Mouse (Mus musculus) T-helper 17 cell (primary cell): ENCODE data around the gene Ucn3.

Experiments
- in situ Hi-C, 2 experiments: fragments of 300-600 bp; cut with MboI, MseI; formaldehyde crosslinking; loops; 1 replicate in 1 of 2; 2 replicates in 1 of 2; pipeline ENCODE4 v1.15.1; 2025; ENCODE audit warnings: high pct_unique_total_duplicates in 2 of 2

The Ucn3 gene

DNA sequence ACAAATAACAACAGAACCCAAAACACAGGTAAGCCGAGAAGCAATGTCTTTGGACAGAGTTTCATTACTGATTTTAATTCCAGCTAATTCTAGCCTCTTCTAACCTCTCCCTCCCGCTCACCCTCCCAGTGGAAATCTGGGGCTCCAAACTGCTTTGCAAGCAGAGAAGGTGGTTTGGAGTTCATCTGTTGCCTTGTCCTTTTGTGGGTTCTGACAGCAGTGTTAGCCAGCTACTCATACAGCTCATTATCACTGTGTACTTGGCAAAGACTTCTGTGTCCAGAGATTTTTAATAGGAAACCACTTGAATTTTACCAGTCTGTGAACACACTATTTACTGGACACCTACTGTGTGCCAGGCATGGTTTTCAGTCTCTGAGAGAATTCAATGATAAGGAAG, at the start of gene Ucn3:
Ucn3 (minus strand) TSS at position 101 of the 400 bp plus-strand sequence.
- in situ Hi-C loops, result no loop called here

DNA sequence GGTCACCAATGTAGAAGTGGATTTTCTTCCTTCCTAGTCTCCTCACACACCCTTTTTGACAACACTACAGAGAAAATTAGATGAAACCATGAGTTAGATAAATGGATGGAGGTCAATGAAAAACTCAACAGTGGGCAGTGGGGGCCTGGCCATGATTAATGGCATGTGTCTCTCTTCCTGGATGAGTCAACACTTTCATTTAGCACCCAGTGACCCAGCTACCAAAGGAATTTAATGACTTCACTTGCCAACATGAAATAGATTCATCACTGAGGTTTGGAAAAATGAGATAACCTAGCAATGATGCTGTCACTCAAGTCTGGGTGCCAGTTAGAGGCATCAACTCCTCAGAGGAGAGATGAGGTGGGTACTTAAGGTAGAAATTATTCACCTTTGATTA, 46.9 kb upstream of the Ucn3 start:
- in situ Hi-C loops, result no loop called here

DNA sequence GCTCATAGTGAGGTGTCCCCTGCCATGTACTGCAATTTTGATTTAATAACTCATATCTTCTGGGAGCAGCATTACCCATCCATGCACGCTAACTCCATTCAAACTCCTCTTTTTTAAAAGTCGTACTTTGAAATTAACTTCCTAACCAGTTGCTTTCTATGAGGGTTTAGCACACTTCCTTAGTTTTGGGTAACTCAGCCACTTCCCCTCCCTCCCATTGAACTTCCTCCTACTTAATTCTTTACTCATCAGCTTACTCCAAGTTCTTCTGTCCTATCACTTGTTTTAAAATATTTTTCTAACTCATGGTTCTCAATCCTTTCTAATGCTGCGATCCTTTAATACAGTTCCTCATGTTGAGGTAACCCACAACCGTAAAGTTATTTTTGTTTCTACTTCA, 23.7 kb upstream of the Ucn3 start:
- in situ Hi-C loops, result no loop called here

DNA sequence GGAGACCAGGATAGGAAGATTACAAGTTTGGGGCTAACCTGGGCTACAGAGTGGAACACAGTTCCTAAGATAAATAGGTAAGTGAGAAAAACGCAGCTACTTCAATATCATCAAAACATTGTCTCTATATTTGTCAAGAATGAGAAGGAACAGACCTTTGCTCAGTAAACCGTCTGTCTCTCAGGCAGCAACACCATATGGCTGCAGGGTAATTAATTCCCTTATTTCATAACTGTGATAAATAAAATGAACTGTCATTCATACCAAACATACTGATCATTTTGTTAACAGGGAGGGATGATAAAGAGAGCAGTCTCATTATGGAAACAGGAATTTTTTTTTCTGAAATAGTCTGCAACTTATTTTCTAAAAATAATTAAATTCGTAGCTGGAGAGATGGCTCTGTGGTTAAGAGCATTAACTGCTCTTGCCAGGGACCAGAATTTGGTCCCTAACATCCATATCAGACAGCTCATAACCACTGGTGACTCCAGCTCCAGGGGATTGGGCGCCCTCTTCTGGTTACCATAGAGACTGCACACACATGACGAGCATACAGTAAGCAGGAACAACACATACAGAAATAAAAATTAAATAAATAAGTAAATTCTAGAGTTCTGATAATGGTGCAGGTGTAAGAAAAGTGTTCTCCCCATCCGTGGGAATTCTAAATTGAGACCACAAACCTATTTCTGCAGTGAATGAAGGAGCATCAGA, 6.2 kb upstream of the Ucn3 start:
- in situ Hi-C loops, result no loop called here

DNA sequence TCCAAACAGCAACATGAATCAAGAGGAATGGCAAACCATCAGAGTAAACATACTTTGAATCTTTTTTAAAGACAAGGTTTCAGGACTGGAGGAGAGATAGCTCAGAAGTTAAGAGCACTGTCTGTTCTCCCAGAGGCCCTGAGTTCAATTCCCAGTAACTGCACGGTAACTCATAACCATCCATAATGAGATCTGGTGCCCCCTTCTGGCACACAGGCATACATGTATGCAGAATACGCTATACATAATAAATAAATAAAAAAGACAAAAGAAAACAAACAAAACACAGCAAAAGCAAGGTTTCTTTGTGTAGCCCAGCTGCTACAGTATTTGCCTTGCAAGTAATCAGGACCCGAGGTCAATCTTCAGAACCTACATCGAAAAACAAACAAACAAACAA, 4.3 kb upstream of the Ucn3 start:
- in situ Hi-C loops, result no loop called here

DNA sequence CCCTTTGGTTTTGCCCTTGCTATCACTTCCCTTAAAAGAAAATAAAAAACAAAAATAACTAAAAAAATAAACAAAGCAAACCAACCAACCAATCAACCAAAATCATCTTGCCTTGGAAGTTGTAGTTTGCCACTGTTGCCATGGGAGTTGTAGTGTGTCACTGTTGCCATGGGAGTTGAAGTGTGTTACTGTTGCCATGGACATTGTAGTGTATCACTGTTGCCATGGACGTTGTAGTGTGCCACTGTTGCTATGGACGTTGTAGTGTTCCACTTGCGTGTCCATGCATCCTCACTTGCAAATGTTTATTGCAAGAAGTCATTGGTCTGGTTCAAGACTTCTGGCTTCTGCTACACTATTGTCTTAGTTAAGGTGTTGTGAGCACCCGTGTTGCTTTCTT, 2.1 kb upstream of the Ucn3 start:
- in situ Hi-C loops, result no loop called here

DNA sequence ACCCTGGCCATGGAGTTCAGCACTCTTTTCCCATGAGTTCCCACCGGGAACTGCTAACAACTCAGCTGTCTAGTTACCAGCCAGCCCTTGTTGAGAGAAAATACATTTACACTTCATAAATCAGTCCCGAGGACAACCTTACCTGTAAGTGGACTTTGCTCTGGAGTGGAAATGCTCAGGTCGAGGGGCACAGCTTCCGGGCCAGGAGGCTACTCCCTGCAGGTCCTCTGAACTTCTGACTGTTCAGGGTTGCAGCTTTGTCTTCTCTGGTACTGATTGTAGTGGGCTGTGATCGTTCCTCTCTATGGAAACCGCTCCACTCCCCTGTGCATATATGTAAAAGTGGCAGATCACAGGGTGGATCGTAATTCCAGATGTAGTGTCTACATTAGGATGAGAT, 450 bp downstream of the Ucn3 start:
- in situ Hi-C loops, result no loop called here

DNA sequence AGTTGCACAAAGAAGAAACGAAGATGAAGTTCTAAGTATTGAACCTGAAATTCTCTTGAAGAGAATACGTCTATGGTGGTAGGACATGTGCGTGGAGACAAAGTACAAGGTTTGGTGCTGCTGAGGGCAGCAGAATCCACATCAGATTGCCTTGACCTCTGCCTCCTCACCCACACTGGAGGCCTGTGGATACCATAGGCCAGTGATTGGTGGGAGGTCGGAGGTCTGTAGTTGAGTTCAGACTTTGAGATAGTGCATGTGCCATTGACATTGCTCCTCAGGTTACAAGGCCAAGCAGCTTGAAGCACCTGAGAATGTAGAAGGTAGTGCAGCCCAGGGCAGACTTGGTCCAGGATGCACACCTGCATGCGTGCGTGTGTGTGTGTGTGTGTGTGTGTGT, 19.1 kb downstream of the Ucn3 start:
- in situ Hi-C loops, result no loop called here

DNA sequence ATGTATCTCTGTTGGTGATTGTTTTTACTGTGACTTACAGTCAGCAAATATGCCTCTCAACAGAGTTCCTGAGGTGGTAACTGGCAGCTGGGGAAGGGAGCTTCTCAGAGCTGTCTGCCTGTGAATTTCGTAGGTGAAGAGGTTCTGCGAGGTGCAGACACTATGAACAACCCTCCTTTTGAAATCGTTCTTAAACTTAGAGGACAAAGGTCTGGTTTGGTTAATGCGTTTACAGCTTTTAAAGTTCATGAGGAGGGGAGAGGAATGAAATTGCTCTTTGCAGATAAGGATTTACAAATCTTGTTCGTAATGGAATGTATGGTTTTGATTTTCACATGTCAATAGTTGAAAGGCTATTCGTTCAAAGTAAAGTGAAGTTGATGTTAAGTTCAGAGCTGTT, 19.5 kb downstream of the Ucn3 start:
- in situ Hi-C loops, result no loop called here

DNA sequence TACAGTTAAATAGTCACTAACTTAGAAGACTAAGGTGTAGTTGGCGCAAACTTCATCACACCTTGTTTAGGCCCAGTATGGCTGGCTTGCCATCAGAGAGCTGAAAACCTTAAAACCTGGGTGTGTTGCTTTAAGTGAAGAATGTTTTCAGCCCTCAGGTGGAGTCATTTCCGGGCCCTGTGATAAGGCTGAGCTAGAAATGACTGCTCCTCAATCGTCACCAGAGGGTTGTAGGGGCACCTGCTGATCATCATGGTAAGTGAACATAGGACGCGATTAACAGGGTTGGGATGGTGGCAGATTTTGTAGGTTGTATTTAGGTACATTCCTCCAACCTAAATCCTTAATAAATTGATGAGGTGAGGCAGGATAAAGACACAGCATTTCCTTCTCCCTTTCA, 20.7 kb downstream of the Ucn3 start:
- in situ Hi-C loops, result no loop called here

DNA sequence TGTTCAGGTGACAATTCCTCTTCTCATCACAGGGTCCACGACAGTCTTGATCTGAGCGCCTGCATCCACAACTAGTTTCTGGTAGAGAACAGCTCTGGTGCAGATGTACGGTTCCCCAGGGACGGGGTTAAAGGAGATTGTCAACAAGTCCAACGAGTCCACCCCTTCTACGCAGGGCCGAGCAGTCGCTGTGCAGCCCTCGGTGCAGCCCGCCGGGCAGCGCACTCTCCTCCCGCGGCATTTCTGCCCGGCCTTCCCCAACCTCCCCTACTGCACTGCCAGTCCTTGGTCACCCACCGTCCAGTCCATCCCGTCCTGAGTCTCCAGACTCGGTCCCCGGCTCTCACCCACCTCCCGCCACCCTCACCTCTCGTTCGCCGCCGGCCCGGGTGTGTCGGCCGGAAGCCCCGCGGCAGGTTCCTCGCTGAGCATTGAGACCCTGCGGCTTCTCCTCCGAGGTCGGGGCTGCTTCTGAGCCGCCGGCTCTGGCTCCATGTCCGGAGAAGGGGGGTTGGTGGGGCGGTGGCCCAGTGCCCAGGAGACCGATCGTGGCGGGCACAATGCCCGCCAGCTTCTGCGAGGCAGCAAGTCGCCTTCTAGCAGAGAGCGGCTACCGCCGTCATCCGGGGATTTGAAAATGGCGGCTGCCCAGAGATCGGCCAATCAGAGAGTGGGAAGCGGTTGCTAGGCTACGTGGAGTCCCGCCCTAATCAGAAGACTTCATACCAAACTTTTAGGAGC, 27.4 kb downstream of the Ucn3 start, which contains the start of the genes Net1 and Tubal3:
Net1 (minus strand) TSS at position 650 of the 741 bp plus-strand sequence.
Tubal3 (plus strand) TSS at position 704 of the 741 bp plus-strand sequence.
- in situ Hi-C loops, result loop anchor here in 1 of 2 experiments (10.0 kb wide), 1 partner anchor 513 kb away; no protein-coding TSS in a partner anchor

DNA sequence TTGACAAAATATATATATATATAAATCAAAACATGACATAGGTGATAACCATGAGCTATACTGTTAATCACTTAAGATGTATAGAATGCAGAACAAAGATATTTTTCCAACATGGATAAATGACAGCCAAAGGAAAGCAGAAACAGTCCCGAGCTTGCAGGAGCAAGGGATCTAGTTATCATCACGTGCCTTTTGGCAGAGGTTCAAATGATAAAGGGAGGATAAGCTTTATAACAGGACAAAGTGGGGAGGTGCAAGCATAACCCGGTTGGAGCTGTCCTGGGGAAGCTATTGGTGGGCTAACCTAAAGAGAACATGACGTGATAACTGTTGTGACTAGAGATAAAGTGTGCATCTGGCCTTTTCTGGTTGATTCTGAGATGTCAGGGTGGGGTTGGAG, 31.6 kb downstream of the Ucn3 start:
- in situ Hi-C loops, result loop anchor here in 1 of 2 experiments (10.0 kb wide), 1 partner anchor 509 kb away; no protein-coding TSS in a partner anchor

DNA sequence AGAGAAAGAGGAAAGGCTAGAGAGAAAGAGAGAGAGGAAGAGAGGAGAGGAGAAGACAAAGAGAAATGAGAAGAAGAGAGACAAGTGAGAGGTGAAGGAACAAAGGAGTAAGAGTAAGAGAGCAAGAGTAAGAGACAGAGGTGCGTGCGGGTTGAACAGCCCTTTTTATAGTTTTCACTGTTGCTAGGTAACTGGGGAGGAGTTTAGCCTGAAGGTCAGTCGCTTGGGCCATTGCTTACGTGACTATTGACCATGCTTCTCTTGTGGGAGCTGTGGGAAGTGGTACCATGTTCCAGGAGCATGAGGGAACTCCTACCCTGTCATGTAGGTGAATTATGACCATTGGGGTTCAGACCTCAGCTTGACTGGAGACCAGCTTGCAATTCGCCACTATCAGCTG, 34.8 kb downstream of the Ucn3 start:
- in situ Hi-C loops, result loop anchor here in 1 of 2 experiments (10.0 kb wide), 1 partner anchor 506 kb away; no protein-coding TSS in a partner anchor

DNA sequence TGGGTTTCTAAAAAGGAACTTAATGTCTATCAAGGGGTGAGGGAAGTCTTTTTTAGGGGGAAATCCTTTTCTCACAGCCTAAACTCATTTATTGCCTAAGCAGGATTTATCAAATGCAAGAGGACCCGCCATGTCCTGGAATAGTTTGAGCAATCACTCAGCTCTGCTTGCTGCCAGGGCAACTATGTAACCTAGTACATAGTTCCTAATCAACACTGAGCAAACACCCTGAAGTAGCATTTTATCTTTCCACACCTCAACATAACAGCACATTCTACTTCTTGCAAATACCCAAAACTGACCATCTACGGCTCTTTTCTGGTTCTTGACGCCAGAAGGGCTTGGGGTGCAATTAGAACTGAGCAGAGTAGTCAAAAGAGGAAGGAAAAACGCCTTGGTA, 36.9 kb downstream of the Ucn3 start:
- in situ Hi-C loops, result no loop called here

DNA sequence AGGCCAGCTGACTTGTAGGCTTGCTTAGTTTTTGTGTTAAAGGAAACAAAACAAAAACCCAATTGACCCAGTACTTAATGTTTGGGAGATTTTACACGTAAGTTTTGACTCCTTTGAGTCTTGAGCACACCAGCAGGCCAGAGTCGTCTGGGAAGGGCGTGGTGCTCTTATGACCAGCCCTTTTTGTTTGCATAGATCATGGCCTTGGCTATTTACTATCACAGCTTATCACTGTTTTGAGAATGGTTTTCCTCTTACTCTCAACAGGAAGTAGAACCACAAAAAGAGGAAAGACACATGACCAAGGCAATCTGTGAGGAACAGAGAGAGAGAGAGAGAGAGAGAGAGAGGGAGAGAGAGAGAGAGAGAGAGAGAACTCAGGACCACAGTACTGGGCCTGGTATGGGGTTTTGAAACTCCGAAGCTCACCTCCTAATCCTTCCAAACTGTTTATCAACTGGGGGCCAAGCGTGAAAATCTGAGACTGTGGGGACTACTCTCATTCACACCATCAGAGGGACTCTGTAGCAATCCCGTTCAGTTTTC, 37.9 kb downstream of the Ucn3 start:
- in situ Hi-C loops, result no loop called here

DNA sequence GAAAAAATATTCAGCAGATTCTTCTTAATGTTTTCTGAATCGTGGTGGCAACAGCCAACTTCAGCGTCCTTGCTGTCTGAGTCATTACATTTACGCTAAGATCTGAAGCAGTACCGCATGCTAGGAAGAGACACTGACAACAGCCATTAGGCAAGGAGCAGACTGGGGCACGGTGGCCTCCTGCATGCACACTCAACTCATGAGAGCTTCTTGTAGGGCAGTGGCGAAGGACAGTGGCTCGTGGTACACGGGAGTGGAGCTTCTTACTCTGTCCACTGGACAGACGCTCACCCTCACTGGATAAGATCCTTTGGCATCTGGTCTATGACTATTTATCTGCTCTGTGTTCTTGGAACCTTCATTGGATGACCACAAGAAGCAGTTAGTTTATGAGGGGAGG, 45.8 kb downstream of the Ucn3 start:
- in situ Hi-C loops, result loop anchor here in 1 of 2 experiments (5.0 kb wide), 1 partner anchor 232 kb away; no protein-coding TSS in a partner anchor

DNA sequence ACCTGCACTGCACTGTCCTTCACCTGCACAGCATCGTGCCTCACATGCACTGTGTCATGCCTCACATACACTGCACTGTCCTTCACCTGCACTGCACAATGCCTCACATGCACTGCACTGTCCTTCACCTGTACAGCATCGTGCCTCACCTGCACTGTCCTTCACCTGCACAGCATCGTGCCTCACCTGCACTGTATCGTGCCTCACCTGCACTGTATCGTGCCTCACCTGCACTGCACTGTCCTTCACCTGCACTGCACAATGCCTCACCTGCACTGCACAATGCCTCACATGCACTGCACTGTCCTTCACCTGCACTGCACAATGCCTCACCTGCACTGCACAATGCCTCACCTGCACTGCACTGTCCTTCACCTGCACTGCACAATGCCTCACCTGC, 46.9 kb downstream of the Ucn3 start:
- in situ Hi-C loops, result loop anchor here in 1 of 2 experiments (5.0 kb wide), 1 partner anchor 231 kb away; no protein-coding TSS in a partner anchor

DNA sequence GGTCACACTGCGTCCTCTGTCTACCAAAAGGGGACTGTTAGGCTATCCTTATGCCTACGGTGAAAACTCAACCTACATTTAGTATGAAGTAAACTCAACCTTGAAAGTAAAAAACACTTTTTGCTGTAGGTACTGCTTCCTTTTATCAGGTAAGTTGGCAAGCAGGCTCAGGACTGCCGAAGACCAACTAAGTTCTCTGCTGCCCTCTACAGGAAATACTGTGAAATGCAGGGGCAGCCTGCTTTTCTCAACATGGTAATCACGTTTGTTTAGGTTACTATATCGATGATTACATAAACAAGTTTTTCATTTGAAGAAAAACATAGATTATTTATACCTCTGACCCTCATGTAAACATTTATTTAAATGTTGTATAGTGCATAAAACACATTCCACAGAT, 48.2 kb downstream of the Ucn3 start:
- in situ Hi-C loops, result loop anchor here in 1 of 2 experiments (5.0 kb wide), 1 partner anchor 230 kb away; no protein-coding TSS in a partner anchor

DNA sequence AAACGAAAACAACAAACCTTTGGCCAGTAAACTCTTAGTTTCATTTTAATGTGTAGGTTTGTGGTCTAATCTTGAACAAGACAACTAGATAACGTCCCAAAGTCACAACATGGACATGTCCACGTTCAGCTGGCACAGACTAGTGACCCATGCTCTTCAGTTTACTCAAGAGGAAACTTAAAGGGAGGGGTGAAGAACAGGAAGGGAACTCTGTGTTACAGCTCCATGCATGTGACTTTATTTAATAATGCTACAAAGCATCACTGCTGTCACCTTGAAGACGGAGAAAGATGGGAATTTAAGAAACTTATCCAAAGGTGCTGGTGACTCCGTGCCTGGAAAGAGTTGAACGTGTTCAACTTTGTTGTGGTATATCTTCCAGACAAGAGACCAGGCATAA, 49.1 kb downstream of the Ucn3 start:
- in situ Hi-C loops, result loop anchor here in 1 of 2 experiments (5.0 kb wide), 1 partner anchor 229 kb away; no protein-coding TSS in a partner anchor

DNA sequence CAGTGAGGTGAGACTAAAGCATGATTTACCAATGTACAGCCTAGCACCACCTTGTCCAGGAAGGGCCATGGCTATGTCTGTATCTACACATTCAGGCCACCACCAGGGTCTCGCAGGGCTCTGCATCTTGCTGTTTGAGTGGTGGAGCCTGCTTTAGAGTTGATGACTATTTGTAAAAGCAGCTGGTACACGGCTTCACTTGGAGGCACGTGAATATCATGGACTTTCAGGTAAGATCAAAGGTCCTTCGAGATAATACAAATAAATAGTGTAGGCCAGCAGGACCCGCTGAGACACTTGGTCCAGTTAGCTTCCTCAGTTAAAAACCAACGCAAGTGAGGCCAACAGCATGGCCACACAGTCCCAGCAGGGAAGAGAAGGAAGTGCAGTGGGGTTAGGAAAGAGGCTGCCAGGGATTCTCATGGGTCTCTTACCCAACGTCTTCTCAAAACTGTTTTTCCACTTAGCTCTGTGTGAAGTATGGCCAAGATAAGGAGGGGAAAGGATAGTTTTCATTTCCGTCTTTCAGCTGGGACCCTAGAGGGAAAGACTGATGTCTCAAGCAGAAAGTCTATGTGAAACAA, 49.7 kb downstream of the Ucn3 start:
- in situ Hi-C loops, result loop anchor here in 1 of 2 experiments (5.0 kb wide), 1 partner anchor 228 kb away; no protein-coding TSS in a partner anchor

DNA sequence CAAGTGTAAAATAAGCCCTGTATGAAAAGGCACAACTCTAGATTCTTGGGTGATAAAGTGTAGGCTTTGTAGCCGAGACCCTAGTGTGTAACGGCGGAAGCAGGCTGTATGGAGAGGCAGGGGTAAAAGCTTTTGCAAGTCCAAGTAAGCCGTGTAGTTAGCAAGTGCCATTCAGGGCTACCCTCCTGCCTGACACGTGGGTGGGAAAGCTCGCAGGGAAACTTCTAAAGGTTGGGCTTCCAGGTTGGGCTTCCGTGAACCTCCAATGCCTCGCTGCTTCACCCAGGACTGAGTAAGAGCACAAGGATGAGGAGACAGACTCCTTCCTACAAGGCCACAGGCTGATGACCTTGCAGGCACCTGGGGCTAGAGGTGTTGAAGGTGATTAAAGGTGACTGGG, 50.6 kb downstream of the Ucn3 start:
- in situ Hi-C loops, result no loop called here
